Mouse (Mus musculus): ENCODE results near the gene Lmbr1. TPM values are rescaled to one million over a fixed set of nuclear protein-coding genes. Genes with fewer than 3 reads are reported as not detected.

The Lmbr1 gene
- polyA plus RNA-seq, 1 experiment from 2014 or later = 10.3 TPM

DNA sequence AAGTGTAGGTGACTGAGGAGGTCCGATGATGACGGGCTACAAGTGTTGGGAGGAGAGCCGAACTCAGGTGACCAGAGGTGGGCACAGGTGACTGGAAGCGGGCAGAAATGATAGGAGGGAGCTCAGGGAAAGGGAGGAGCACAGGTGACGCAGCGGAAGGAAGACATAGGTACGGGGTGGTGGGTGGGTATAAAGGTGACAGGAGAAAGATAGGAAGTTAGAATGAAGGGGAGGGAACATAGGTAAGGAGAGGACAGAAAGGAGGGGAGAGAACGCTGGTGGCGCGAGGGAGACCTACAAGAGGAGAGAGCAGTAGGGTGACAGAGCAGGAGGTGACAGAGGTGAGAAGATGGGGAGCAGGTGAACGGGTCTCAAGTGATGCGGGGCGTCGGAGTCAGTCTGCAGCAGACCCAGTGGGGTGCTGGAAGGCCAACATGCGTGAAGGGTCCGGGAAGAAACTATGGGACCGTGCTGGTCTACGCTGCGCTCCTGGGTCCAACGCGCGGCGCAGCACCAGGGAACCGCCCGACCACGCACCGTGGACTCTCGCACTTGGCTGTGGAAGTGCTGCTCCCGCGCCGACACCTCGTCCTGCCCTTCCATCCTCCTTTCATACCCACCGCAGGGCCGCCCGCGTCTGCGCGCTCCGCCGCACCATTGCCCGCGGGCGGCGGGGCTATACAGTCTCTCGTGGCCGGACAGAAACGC lies 446 bp downstream of the Lmbr1 start:
- H3K9ac ChIP-seq = peak overlapping the region; percentile 55
- H3K27me3 ChIP-seq = no peaks in the 10 kb centered on the region
- under 1% methylated on average over 47 of the region's 47 CpGs for WGBS
- H3K4me3 ChIP-seq (replicated peaks) = peak overlapping the region; percentile 80
- 0 out of 2 replicates have a peak overlapping the region, but pooled peaks have one; percentile 35 for H3K27ac ChIP-seq (replicated peaks)
- peak; percentile 62 for ATAC-seq (ENCODE audit: insufficient number of reproducible peaks, low FRiP score, low TSS enrichment, low read depth)
- H3K9me3 ChIP-seq (replicated peaks) = no peaks in the 10 kb centered on the region
- peaks cover 15% of the 10 kb centered on the region for H3K4me1 ChIP-seq
- no peaks in the 10 kb centered on the region for H3K36me3 ChIP-seq
- peak overlapping the region; percentile 92 for H3K4me2 ChIP-seq (replicated peaks)

DNA sequence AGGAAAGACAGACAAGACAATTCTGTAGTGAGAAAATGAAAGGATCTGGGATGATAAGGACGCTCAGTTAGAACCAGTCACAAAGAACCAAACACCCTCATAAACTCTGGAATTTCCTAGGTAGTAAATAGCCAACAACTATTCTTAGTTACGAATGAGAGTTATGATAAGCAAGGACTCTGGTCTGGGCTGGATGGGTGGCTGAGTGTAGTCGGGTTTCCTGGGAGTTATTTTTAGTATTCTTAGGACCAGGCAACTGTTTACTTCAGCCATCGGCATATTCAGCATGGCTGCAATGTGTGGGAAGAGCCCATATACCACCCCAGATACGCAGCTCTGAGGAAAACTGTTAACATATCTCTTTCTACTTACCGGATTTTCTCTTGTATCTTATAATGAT lies 14.7 kb downstream of the Lmbr1 start:
- H3K4me1 ChIP-seq = no peaks in the 10 kb centered on the region
- no peak for ATAC-seq (ENCODE audit: insufficient number of reproducible peaks, low FRiP score, low TSS enrichment, low read depth)
- H3K4me2 ChIP-seq (replicated peaks) = no peak overlapping the region
- H3K9ac ChIP-seq = no peak overlapping the region
- no peaks in the 10 kb centered on the region for H3K36me3 ChIP-seq
- no peak overlapping the region for H3K27ac ChIP-seq (replicated peaks)
- no peak overlapping the region for H3K4me3 ChIP-seq (replicated peaks)
- H3K27me3 ChIP-seq = no peaks in the 10 kb centered on the region
- 87% methylated on average over 6 of the region's 6 CpGs for WGBS
- no peaks in the 10 kb centered on the region for H3K9me3 ChIP-seq (replicated peaks)

DNA sequence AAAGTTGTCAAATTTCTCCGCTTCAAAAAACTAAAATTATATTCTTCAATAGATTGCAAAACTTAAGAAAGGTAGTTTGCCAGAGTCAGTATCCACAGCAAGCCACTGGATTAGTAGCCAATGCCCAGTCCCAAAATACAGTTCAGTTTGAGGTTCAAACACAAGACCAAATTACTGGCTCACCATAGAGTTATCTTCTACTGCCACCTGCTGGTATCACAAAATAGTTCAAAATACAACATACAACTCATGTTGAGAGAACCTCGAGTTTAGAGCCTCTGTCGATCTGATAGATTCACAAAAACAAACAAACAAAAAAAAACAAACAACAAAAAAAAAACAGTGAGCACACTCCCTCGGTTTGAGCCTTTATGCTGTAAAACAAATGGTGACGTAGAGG lies 42.4 kb downstream of the Lmbr1 start:
- 51% methylated on average over 5 of the region's 5 CpGs for WGBS
- no peak for ATAC-seq (ENCODE audit: insufficient number of reproducible peaks, low FRiP score, low TSS enrichment, low read depth)

DNA sequence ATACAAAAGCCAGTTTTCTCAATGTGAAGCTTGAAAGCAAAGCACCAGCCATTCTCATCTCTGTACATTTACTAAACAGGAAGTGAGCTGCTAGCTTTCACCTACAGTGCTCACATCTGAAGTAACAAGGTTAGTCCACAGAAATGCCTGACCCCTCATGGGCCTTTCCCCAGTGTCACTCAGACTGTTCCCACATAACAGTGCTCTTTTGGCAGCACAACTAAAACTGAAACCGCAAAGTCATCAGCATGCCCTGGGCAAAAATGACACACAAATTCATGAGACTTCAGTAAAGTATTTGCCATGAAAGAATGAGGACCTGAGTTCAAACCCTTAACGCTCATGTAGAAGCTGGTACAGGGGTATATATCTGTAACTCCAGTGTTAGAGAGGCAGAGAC lies 55.7 kb downstream of the Lmbr1 start:
- WGBS = 81% methylated on average over 2 of the region's 2 CpGs
- H3K27ac ChIP-seq (replicated peaks) = no peak overlapping the region

More for the DNA sequence above, 42.4 kb downstream of the Lmbr1 start:
- no peak overlapping the region for H3K4me3 ChIP-seq (replicated peaks)
- H3K9me3 ChIP-seq (replicated peaks) = no peaks in the 10 kb centered on the region
- H3K4me2 ChIP-seq (replicated peaks) = no peak overlapping the region
- H3K27ac ChIP-seq (replicated peaks) = no peak overlapping the region
- no peaks in the 10 kb centered on the region for H3K4me1 ChIP-seq
- no peaks in the 10 kb centered on the region for H3K27me3 ChIP-seq
- no peaks in the 10 kb centered on the region for H3K36me3 ChIP-seq
- no peak overlapping the region for H3K9ac ChIP-seq

DNA sequence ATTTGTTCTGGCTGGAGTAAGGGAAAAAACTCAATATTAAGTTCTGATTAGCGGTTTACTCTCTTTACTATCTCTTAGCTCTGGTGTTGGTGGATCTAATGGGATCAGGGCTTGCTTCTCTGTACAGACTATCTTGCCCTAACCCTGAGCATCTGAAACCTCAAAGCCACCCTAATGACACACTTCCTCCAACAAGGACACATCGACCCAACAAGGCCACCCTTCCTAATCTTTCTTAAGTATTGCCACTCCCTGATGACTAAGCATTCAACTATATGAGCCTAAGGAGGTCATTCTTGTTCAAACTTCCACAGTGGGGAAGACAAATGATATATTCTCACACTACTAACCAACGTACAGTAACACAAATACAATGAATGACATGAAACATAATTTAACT lies 69.0 kb downstream of the Lmbr1 start:
- no peak overlapping the region for H3K4me3 ChIP-seq (replicated peaks)
- H3K4me2 ChIP-seq (replicated peaks) = no peak overlapping the region
- no peak overlapping the region for H3K9ac ChIP-seq
- peaks cover 4% of the 10 kb centered on the region; the same call in 1 of the 2 replicates for H3K4me1 ChIP-seq
- H3K36me3 ChIP-seq = 0 out of 2 replicates have a peak, but pooled peaks cover 5% of the 10 kb centered on the region
- 76% methylated on average over 3 of the region's 3 CpGs for WGBS
- no peaks in the 10 kb centered on the region for H3K9me3 ChIP-seq (replicated peaks)
- no peak overlapping the region for H3K27ac ChIP-seq (replicated peaks)
- no peak for ATAC-seq (ENCODE audit: insufficient number of reproducible peaks, low FRiP score, low TSS enrichment, low read depth)
- H3K27me3 ChIP-seq = no peaks in the 10 kb centered on the region

More for the DNA sequence above, 55.7 kb downstream of the Lmbr1 start:
- no peak overlapping the region for H3K9ac ChIP-seq
- ATAC-seq (ENCODE audit: insufficient number of reproducible peaks, low FRiP score, low TSS enrichment, low read depth) = no peak
- no peak overlapping the region for H3K4me3 ChIP-seq (replicated peaks)
- no peaks in the 10 kb centered on the region for H3K9me3 ChIP-seq (replicated peaks)
- H3K27me3 ChIP-seq = no peaks in the 10 kb centered on the region
- H3K36me3 ChIP-seq = no peaks in the 10 kb centered on the region
- no peaks in the 10 kb centered on the region for H3K4me1 ChIP-seq
- no peak overlapping the region for H3K4me2 ChIP-seq (replicated peaks)

DNA sequence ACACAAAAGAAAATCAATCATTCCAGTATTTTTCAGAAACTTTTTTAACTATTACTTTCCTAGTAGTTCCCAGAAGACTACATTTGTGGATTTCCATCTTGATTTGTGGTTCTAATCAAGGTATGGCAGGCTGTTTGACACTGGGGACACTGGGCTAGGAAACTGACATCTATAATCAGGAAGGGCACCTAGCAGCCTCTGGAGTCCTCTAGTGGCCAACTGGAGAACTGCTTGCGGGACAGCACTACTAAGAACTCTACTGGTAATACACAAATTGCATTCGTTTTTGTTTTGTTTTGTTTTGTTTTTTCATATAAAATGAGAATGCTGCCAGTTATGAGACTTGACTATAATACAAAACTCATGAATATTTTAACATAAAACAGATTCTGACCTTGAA lies 85.0 kb downstream of the Lmbr1 start:
- no peak overlapping the region for H3K4me2 ChIP-seq (replicated peaks)
- no peak overlapping the region for H3K9ac ChIP-seq
- H3K4me1 ChIP-seq = no peaks in the 10 kb centered on the region
- ATAC-seq (ENCODE audit: insufficient number of reproducible peaks, low FRiP score, low TSS enrichment, low read depth) = no peak
- no peaks in the 10 kb centered on the region for H3K27me3 ChIP-seq
- no peak overlapping the region for H3K27ac ChIP-seq (replicated peaks)
- 17% methylated on average over 2 of the region's 2 CpGs for WGBS
- no peaks in the 10 kb centered on the region for H3K36me3 ChIP-seq
- no peaks in the 10 kb centered on the region for H3K9me3 ChIP-seq (replicated peaks)
- H3K4me3 ChIP-seq (replicated peaks) = no peak overlapping the region

DNA sequence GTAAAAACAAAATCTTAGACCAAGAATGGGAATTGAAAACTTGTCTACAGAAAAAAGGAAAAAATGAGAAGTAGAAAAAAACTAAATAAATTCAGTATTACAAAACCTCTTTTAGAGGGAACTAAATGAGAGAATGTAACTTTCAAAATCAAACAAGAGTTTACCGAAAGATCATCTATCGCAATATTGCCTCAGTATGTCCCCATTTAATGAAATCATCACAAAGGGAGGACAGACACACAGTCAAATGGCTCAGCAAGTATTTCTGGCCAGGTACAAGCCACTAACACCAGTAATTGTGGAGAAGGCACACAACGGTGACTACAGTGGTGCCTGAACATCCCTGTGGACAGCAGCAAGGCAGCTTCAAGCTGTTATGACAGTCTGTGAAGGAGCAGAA lies 88.1 kb downstream of the Lmbr1 start:
- Histone ChIP-seq H3K4me2 (replicated peaks) (no peak overlapping the region), H3K27ac (replicated peaks) (no peak overlapping the region), H3K27me3 (no peaks in the 10 kb centered on the region), H3K9ac (no peak overlapping the region), H3K4me1 (no peaks in the 10 kb centered on the region), H3K9me3 (replicated peaks) (no peaks in the 10 kb centered on the region), H3K4me3 (replicated peaks) (no peak overlapping the region), H3K36me3 (no peaks in the 10 kb centered on the region)
- 89% methylated on average over 3 of the region's 3 CpGs for WGBS
- ATAC-seq (ENCODE audit: insufficient number of reproducible peaks, low FRiP score, low TSS enrichment, low read depth) = no peak

DNA sequence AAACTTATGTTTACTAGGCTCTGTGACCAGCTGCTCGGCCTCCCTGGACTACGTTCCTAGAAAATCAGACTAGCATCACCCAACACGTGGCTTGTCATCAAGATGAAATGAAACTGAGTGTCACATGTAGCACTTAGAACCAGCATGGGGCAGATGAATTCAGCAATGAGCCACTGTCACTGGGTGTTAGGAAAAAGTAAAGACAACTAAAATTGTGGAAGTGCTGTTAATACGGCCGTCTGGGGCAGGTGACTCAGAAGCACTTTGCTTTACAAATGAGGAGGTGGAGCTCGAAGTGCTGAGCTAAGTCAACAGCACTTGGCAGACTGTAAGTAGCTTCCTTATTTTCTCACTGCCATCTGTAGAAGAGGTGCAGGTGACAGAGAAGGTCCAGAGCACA lies 88.5 kb downstream of the Lmbr1 start:
- Histone ChIP-seq H3K27ac (replicated peaks) (no peak overlapping the region), H3K4me3 (replicated peaks) (no peak overlapping the region), H3K9me3 (replicated peaks) (no peaks in the 10 kb centered on the region), H3K4me2 (replicated peaks) (no peak overlapping the region), H3K4me1 (no peaks in the 10 kb centered on the region), H3K27me3 (no peaks in the 10 kb centered on the region), H3K36me3 (no peaks in the 10 kb centered on the region), H3K9ac (no peak overlapping the region)
- WGBS = 84% methylated on average over 6 of the region's 6 CpGs
- ATAC-seq (ENCODE audit: insufficient number of reproducible peaks, low FRiP score, low TSS enrichment, low read depth) = no peak

DNA sequence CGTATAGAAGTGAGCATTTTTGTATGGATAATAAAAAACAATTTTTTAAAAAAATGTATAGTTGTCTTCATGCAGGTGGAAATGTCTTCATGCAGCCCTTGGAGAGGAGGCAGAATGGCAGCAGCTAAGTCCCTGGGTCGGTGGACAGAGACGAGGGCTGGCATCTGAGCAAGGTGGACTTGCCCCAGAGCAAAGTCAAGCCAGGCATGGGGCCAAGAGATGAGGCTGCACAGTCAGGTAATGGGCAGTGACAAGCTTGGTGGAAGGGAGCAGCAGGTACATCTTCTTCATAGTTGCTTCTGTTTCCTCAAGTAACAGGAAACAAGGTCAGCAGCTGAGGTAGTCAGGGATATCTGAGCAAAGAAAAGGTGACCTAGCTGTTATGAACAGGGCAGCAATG lies 97.1 kb downstream of the Lmbr1 start:
- H3K27ac ChIP-seq (replicated peaks) = no peak overlapping the region
- ATAC-seq (ENCODE audit: insufficient number of reproducible peaks, low FRiP score, low TSS enrichment, low read depth) = no peak

DNA sequence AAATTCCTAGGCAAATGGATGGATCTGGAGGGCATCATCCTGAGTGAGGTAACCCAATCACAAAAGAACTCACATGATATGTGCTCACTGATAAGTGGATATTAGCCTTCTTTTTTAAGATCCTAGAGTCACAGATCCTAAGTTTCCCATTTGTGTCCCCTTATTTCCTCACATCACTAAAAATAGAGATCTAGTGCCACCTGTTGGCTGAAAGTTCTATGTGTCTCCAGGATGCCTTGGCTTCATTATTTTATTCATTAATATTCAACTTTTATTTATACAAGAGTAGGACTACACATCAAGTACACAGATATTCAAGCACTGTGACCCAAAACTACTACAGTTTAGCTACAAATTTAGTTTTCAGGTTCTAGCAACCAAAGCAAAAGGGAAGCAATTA lies 103.4 kb downstream of the Lmbr1 start:
- no peak overlapping the region for H3K4me2 ChIP-seq (replicated peaks)
- no peaks in the 10 kb centered on the region for H3K27me3 ChIP-seq
- no peak overlapping the region for H3K9ac ChIP-seq
- H3K9me3 ChIP-seq (replicated peaks) = no peaks in the 10 kb centered on the region
- no peak overlapping the region for H3K4me3 ChIP-seq (replicated peaks)
- no peak for ATAC-seq (ENCODE audit: insufficient number of reproducible peaks, low FRiP score, low TSS enrichment, low read depth)
- H3K27ac ChIP-seq (replicated peaks) = no peak overlapping the region
- no peaks in the 10 kb centered on the region for H3K36me3 ChIP-seq
- H3K4me1 ChIP-seq = no peaks in the 10 kb centered on the region

More for the DNA sequence above, 97.1 kb downstream of the Lmbr1 start:
- Histone ChIP-seq H3K36me3 (no peaks in the 10 kb centered on the region), H3K4me1 (no peaks in the 10 kb centered on the region), H3K27me3 (no peaks in the 10 kb centered on the region), H3K9me3 (replicated peaks) (no peaks in the 10 kb centered on the region), H3K4me2 (replicated peaks) (no peak overlapping the region), H3K9ac (no peak overlapping the region), H3K4me3 (replicated peaks) (no peak overlapping the region)
- WGBS = 87% methylated on average over 3 of the region's 3 CpGs

DNA sequence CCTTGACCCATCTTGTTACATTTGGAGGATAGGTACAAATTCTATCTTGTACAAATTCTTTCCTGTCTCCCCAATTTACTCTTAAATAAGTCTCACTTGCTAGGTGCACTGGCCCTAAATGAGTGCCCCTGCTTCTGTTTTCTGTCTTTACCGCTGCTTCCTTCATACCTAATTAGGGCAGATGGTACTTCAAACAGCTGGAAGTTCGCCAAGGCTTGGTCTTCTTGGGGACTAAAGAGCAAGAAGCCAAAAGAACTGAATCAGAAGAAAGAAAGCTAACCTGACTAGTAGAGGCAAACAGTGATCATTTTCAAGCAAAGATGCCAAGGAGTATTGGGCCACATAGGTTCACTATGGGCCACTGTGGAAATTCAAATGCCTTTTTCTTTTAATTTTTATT lies 104.8 kb downstream of the Lmbr1 start:
- 67% methylated on average over 2 of the region's 2 CpGs for WGBS
- Histone ChIP-seq H3K4me1 (no peaks in the 10 kb centered on the region), H3K4me2 (replicated peaks) (no peak overlapping the region), H3K4me3 (replicated peaks) (no peak overlapping the region), H3K9ac (no peak overlapping the region), H3K27me3 (no peaks in the 10 kb centered on the region), H3K9me3 (replicated peaks) (no peaks in the 10 kb centered on the region), H3K27ac (replicated peaks) (no peak overlapping the region), H3K36me3 (no peaks in the 10 kb centered on the region)
- ATAC-seq (ENCODE audit: insufficient number of reproducible peaks, low FRiP score, low TSS enrichment, low read depth) = no peak

DNA sequence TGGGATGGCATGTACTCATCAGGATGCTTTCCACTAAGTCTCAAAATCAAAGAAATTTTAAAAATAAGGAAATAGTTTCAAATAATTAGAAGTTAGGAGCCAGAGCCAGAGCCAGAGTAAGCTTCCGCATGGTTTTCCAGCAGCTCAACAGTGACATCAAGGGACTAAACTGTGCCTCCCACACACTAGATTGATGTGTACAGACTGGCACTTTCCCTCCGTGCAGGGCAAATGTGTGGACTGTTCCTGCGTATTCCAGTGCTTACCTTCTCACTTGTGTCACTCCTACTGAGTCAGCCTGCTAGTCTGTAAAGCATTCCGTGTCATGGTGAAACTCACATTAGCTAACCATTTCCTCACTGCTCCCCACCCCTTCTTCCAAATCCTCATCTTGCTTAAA lies 107.3 kb downstream of the Lmbr1 start:
- ATAC-seq (ENCODE audit: insufficient number of reproducible peaks, low FRiP score, low TSS enrichment, low read depth) = no peak
- no peaks in the 10 kb centered on the region for H3K4me1 ChIP-seq
- H3K36me3 ChIP-seq = no peaks in the 10 kb centered on the region
- no peak overlapping the region for H3K4me2 ChIP-seq (replicated peaks)
- no peaks in the 10 kb centered on the region for H3K27me3 ChIP-seq
- H3K9ac ChIP-seq = no peak overlapping the region
- no peak overlapping the region for H3K4me3 ChIP-seq (replicated peaks)
- 55% methylated on average over 4 of the region's 4 CpGs for WGBS
- no peaks in the 10 kb centered on the region for H3K9me3 ChIP-seq (replicated peaks)
- no peak overlapping the region for H3K27ac ChIP-seq (replicated peaks)
